Mouse (Mus musculus) olfactory bulb, adult 2 months (tissue): ENCODE data around the gene Gprin2. TPM values are rescaled to one million over a fixed set of nuclear protein-coding genes. Genes with fewer than 3 reads are reported as not detected.

Source experiments
- H3K27ac ChIP-seq: fragments of 200-500 bp; 2 replicates; pipeline ENCODE4 v1.5.1; 2012; ENCODE audit warnings: low read depth, low read length; ENCODE audit not compliant: insufficient read depth
- H3K4me1 ChIP-seq: fragments of 200-500 bp; 2 replicates; pipeline ENCODE4 v1.6.1; 2012; ENCODE audit warnings: low read length; ENCODE audit not compliant: control insufficient read depth, insufficient read depth
- H3K4me3 ChIP-seq: fragments of 200-500 bp; 2 replicates; pipeline ENCODE4 v1.5.1; 2012; ENCODE audit warnings: mild to moderate bottlenecking, low read depth, low read length, moderate library complexity; ENCODE audit not compliant: insufficient read depth
- CTCF ChIP-seq: fragments of 200-500 bp; IDR thresholded peaks from 2 replicates; pipeline ENCODE4 v1.5.1; 2012; ENCODE audit warnings: low read depth, mild to moderate bottlenecking, low read length, moderate library complexity; ENCODE audit not compliant: insufficient read depth
- POLR2A ChIP-seq: fragments of 200-500 bp; IDR thresholded peaks from 2 replicates; pipeline ENCODE4 v1.6.1; 2012; ENCODE audit warnings: mild to moderate bottlenecking, low read depth, low read length, moderate library complexity; ENCODE audit not compliant: insufficient read depth
- WGBS: fragments of 180-500 bp; shearing (Covaris S2); methylation state at CpG from one replicate; pipeline ENCODE4 v1.1.7; 2018; 5-methylcytosine and 5-hydroxymethylcytosine counted together
- polyA plus RNA-seq: library from polyadenylated mRNA; stranded (reverse); fragments of >200 nt; gene quantifications from 2 replicates; pipeline ENCODE4 v1.2.4, GENCODE M21; 2012; ENCODE audit warnings: low replicate concordance; ENCODE audit not compliant: missing spikeins, insufficient read depth, insufficient read length

The Gprin2 gene
- polyA plus RNA-seq = not detected in 2 replicates

- Histone ChIP-seq H3K4me3 (peak within 1 kb of the TSS; percentile 68), H3K27ac (no peak within 1 kb of the TSS), H3K4me1 (peaks cover 13% of the 10 kb centered on the region)
- TF ChIP-seq POLR2A = no peak
- no peak for TF ChIP-seq CTCF
- WGBS = 2% methylated on average over 45 of the region's 52 CpGs
Measured at GRCm38 (mm10) chr14:34201231-34202035, at the start of gene Gprin2. TSS of gene Gprin2 (minus strand) at chr14:34201653.

GRCm38 (mm10) chr14:34240676-34241075 lies 39.2 kb upstream of the Gprin2 start:
- TF ChIP-seq POLR2A (no peak), CTCF (no peak)
- 87% methylated on average over 6 of the region's 6 CpGs for WGBS
- Histone ChIP-seq H3K4me3 (no peak overlapping the region), H3K4me1 (no peaks in the 10 kb centered on the region), H3K27ac (no peak overlapping the region)

GRCm38 (mm10) chr14:34240263-34240662 lies 38.8 kb upstream of the Gprin2 start:
- WGBS = 87% methylated on average over 10 of the region's 10 CpGs

GRCm38 (mm10) chr14:34234630-34235380 lies 33.4 kb upstream of the Gprin2 start:
- peaks cover 4% of the 10 kb centered on the region; the same call in 1 of the 2 replicates for H3K4me1 ChIP-seq
- WGBS = 10% methylated on average over 16 of the region's 16 CpGs
- H3K4me3 ChIP-seq = peak overlapping the region; percentile 38
- TF ChIP-seq POLR2A (no peak), CTCF (no peak)
- no peak overlapping the region for H3K27ac ChIP-seq

More at GRCm38 (mm10) chr14:34240263-34240662, 38.8 kb upstream of the Gprin2 start:
- TF ChIP-seq POLR2A = no peak
- no peak for TF ChIP-seq CTCF
- Histone ChIP-seq H3K4me1 (no peaks in the 10 kb centered on the region), H3K27ac (no peak overlapping the region), H3K4me3 (no peak overlapping the region)

- no peak for TF ChIP-seq CTCF
- TF ChIP-seq POLR2A = no peak
- Histone ChIP-seq H3K4me1 (peaks cover 4% of the 10 kb centered on the region; the same call in 1 of the 2 replicates), H3K4me3 (no peak overlapping the region), H3K27ac (no peak overlapping the region)
- 80% methylated on average over 4 of the region's 4 CpGs for WGBS
Measured at GRCm38 (mm10) chr14:34233846-34234245, 32.4 kb upstream of the Gprin2 start.

- Histone ChIP-seq H3K27ac (no peak overlapping the region), H3K4me1 (peaks cover 4% of the 10 kb centered on the region; the same call in 1 of the 2 replicates), H3K4me3 (no peak overlapping the region)
- WGBS = 92% methylated on average over 9 of the region's 9 CpGs
- no peak for TF ChIP-seq POLR2A
- TF ChIP-seq CTCF = no peak
Measured at GRCm38 (mm10) chr14:34232866-34233680, 31.6 kb upstream of the Gprin2 start.

GRCm38 (mm10) chr14:34232340-34232739 lies 30.9 kb upstream of the Gprin2 start:
- H3K4me3 ChIP-seq = no peak overlapping the region
- TF ChIP-seq CTCF (no peak), POLR2A (no peak)
- no peak overlapping the region for H3K27ac ChIP-seq
- WGBS = 68% methylated on average over 7 of the region's 7 CpGs
- H3K4me1 ChIP-seq = peaks cover 4% of the 10 kb centered on the region; the same call in 1 of the 2 replicates

GRCm38 (mm10) chr14:34228830-34229506 lies 27.5 kb upstream of the Gprin2 start:
- peaks cover 5% of the 10 kb centered on the region; the same call in 1 of the 2 replicates for H3K4me1 ChIP-seq
- 79% methylated on average over 10 of the region's 10 CpGs for WGBS
- H3K4me3 ChIP-seq = no peak overlapping the region
- TF ChIP-seq POLR2A = no peak
- TF ChIP-seq CTCF = no peak
- no peak overlapping the region for H3K27ac ChIP-seq
